Mouse (Mus musculus): ENCODE measurements around the gene Slc29a1. TPM values are rescaled to one million over a fixed set of nuclear protein-coding genes. Genes with fewer than 3 reads are reported as not detected.

Gene Slc29a1
- polyA plus RNA-seq, 1 experiment from 2014 or later: 46.8 TPM

- H3K4me1 ChIP-seq (ENCODE audit: control insufficient read depth, insufficient read depth, low read length): peaks cover 18% of the 10 kb centered on the region
- peak; percentile 99 for DNase-seq (ENCODE audit: low spot score, missing footprints)
- peaks cover 17% of the 10 kb centered on the region for H3K36me3 ChIP-seq (ENCODE audit: control insufficient read depth, insufficient read depth, low read length)
- H3K27ac ChIP-seq (ENCODE audit: low read depth, low read length): peak within 1 kb of the TSS; percentile 84
- H3K9ac ChIP-seq (ENCODE audit: low read length): peak within 1 kb of the TSS; percentile 90
- H3K27me3 ChIP-seq (ENCODE audit: control insufficient read depth, insufficient read depth, low read length): no peaks in the 10 kb centered on the region
- H3K4me3 ChIP-seq (ENCODE audit: low read depth, low read length): peak within 1 kb of the TSS; percentile 81
- under 1% methylated on average over 44 of the region's 61 CpGs for WGBS
- no peaks in the 10 kb centered on the region for H3K9me3 ChIP-seq (ENCODE audit: control insufficient read depth, low read length)
- H3K4me2 ChIP-seq: peak within 1 kb of the TSS; percentile 98
- peak; percentile 88 for ATAC-seq (ENCODE audit: low FRiP score)
Measured at GRCm38 (mm10) chr17:45563655-45564530, 35.5 kb downstream of the Slc29a1 start, which contains the start of gene Slc35b2. Gene Slc35b2 (plus strand): TSS chr17:45563874.

- H3K27me3 ChIP-seq (ENCODE audit: control insufficient read depth, insufficient read depth, low read length): no peaks in the 10 kb centered on the region
- no peak overlapping the region for H3K4me3 ChIP-seq (ENCODE audit: low read depth, low read length)
- H3K9ac ChIP-seq (ENCODE audit: low read length): no peak overlapping the region; the same call in 1 of the 2 replicates
- no peak overlapping the region for H3K4me2 ChIP-seq
- ATAC-seq (ENCODE audit: low FRiP score) (no peak), DNase-seq (ENCODE audit: low spot score, missing footprints) (no peak)
- no peak overlapping the region for H3K27ac ChIP-seq (ENCODE audit: low read depth, low read length)
- 78% methylated on average over 12 of the region's 12 CpGs for WGBS
- H3K36me3 ChIP-seq (ENCODE audit: control insufficient read depth, insufficient read depth, low read length): peaks cover 11% of the 10 kb centered on the region
- no peaks in the 10 kb centered on the region for H3K9me3 ChIP-seq (ENCODE audit: control insufficient read depth, low read length)
- H3K4me1 ChIP-seq (ENCODE audit: control insufficient read depth, insufficient read depth, low read length): peaks cover 18% of the 10 kb centered on the region
Measured at GRCm38 (mm10) chr17:45563216-45563615, 36.2 kb downstream of the Slc29a1 start.

GRCm38 (mm10) chr17:45559732-45560525 is 39.5 kb downstream of the Slc29a1 start:
- peaks cover 7% of the 10 kb centered on the region; the same call in 1 of the 2 replicates for H3K27me3 ChIP-seq (ENCODE audit: control insufficient read depth, insufficient read depth, low read length)
- H3K4me3 ChIP-seq (ENCODE audit: low read depth, low read length): no peak overlapping the region
- no peaks in the 10 kb centered on the region for H3K36me3 ChIP-seq (ENCODE audit: control insufficient read depth, insufficient read depth, low read length)
- ATAC-seq (ENCODE audit: low FRiP score) (no peak), DNase-seq (ENCODE audit: low spot score, missing footprints) (no peak)
- no peak overlapping the region for H3K9ac ChIP-seq (ENCODE audit: low read length)
- no peak overlapping the region for H3K4me2 ChIP-seq
- no peaks in the 10 kb centered on the region for H3K9me3 ChIP-seq (ENCODE audit: control insufficient read depth, low read length)
- 91% methylated on average over 15 of the region's 15 CpGs for WGBS
- no peak overlapping the region for H3K27ac ChIP-seq (ENCODE audit: low read depth, low read length)
- H3K4me1 ChIP-seq (ENCODE audit: control insufficient read depth, insufficient read depth, low read length): peaks cover 10% of the 10 kb centered on the region

- peaks cover 7% of the 10 kb centered on the region; the same call in 1 of the 2 replicates for H3K27me3 ChIP-seq (ENCODE audit: control insufficient read depth, insufficient read depth, low read length)
- peaks cover 4% of the 10 kb centered on the region for H3K4me1 ChIP-seq (ENCODE audit: control insufficient read depth, insufficient read depth, low read length)
- H3K36me3 ChIP-seq (ENCODE audit: control insufficient read depth, insufficient read depth, low read length): no peaks in the 10 kb centered on the region
- DNase-seq (ENCODE audit: low spot score, missing footprints): no peak
- ATAC-seq (ENCODE audit: low FRiP score): no peak
- H3K9me3 ChIP-seq (ENCODE audit: control insufficient read depth, low read length): no peaks in the 10 kb centered on the region
- no peak overlapping the region for H3K27ac ChIP-seq (ENCODE audit: low read depth, low read length)
- H3K9ac ChIP-seq (ENCODE audit: low read length): no peak overlapping the region
- H3K4me3 ChIP-seq (ENCODE audit: low read depth, low read length): no peak overlapping the region
- no peak overlapping the region for H3K4me2 ChIP-seq
- WGBS: 70% methylated on average over 16 of the region's 16 CpGs
Measured at GRCm38 (mm10) chr17:45557998-45558862, 41.2 kb downstream of the Slc29a1 start.

GRCm38 (mm10) chr17:45557246-45557824 is 42.1 kb downstream of the Slc29a1 start:
- no peaks in the 10 kb centered on the region for H3K9me3 ChIP-seq (ENCODE audit: control insufficient read depth, low read length)
- ATAC-seq (ENCODE audit: low FRiP score) (no peak), DNase-seq (ENCODE audit: low spot score, missing footprints) (no peak)
- no peak overlapping the region for H3K27ac ChIP-seq (ENCODE audit: low read depth, low read length)
- peaks cover 4% of the 10 kb centered on the region for H3K4me1 ChIP-seq (ENCODE audit: control insufficient read depth, insufficient read depth, low read length)
- H3K36me3 ChIP-seq (ENCODE audit: control insufficient read depth, insufficient read depth, low read length): no peaks in the 10 kb centered on the region
- no peak overlapping the region for H3K4me2 ChIP-seq
- no peak overlapping the region for H3K9ac ChIP-seq (ENCODE audit: low read length)
- peaks cover 7% of the 10 kb centered on the region; the same call in 1 of the 2 replicates for H3K27me3 ChIP-seq (ENCODE audit: control insufficient read depth, insufficient read depth, low read length)
- H3K4me3 ChIP-seq (ENCODE audit: low read depth, low read length): no peak overlapping the region
- 78% methylated on average over 6 of the region's 7 CpGs for WGBS

- H3K27ac ChIP-seq (ENCODE audit: low read depth, low read length): no peak overlapping the region
- peak overlapping the region; percentile 77 for H3K9ac ChIP-seq (ENCODE audit: low read length)
- ATAC-seq (ENCODE audit: low FRiP score) (no peak), DNase-seq (ENCODE audit: low spot score, missing footprints) (no peak)
- peaks cover 7% of the 10 kb centered on the region; the same call in 1 of the 2 replicates for H3K27me3 ChIP-seq (ENCODE audit: control insufficient read depth, insufficient read depth, low read length)
- H3K4me2 ChIP-seq: peak overlapping the region; percentile 98
- H3K36me3 ChIP-seq (ENCODE audit: control insufficient read depth, insufficient read depth, low read length): no peaks in the 10 kb centered on the region
- no peaks in the 10 kb centered on the region for H3K9me3 ChIP-seq (ENCODE audit: control insufficient read depth, low read length)
- 82% methylated on average over 3 of the region's 3 CpGs for WGBS
- H3K4me3 ChIP-seq (ENCODE audit: low read depth, low read length): peak overlapping the region; percentile 61
- H3K4me1 ChIP-seq (ENCODE audit: control insufficient read depth, insufficient read depth, low read length): peaks cover 10% of the 10 kb centered on the region
Measured at GRCm38 (mm10) chr17:45556514-45557245, 42.7 kb downstream of the Slc29a1 start.

GRCm38 (mm10) chr17:45556107-45556489 is 43.3 kb downstream of the Slc29a1 start:
- H3K4me2 ChIP-seq: peak overlapping the region; percentile 98
- H3K9ac ChIP-seq (ENCODE audit: low read length): peak overlapping the region; percentile 77
- no peaks in the 10 kb centered on the region for H3K36me3 ChIP-seq (ENCODE audit: control insufficient read depth, insufficient read depth, low read length)
- H3K27ac ChIP-seq (ENCODE audit: low read depth, low read length): no peak overlapping the region
- peaks cover 10% of the 10 kb centered on the region for H3K4me1 ChIP-seq (ENCODE audit: control insufficient read depth, insufficient read depth, low read length)
- 5% methylated on average over 14 of the region's 14 CpGs for WGBS
- ATAC-seq (ENCODE audit: low FRiP score) (no peak), DNase-seq (ENCODE audit: low spot score, missing footprints) (peak; percentile 92)
- H3K27me3 ChIP-seq (ENCODE audit: control insufficient read depth, insufficient read depth, low read length): peaks cover 7% of the 10 kb centered on the region; the same call in 1 of the 2 replicates
- no peaks in the 10 kb centered on the region for H3K9me3 ChIP-seq (ENCODE audit: control insufficient read depth, low read length)
- peak overlapping the region; percentile 61 for H3K4me3 ChIP-seq (ENCODE audit: low read depth, low read length)

Data from midbrain, embryonic 11.5 days (tissue).